Mouse (Mus musculus) embryonic facial prominence, embryonic 14.5 days (tissue): ENCODE measurements around the gene Ltbp4. TPM values are rescaled to one million over a fixed set of nuclear protein-coding genes. Genes with fewer than 3 reads are reported as not detected.
A peak's percentile ranks its signal among the peaks of the same experiment; 100 is the strongest.

ENCODE experiments used
- ATAC-seq: fragments of 200-750 bp; cut with Nextera tagmentation; 2 replicates; pipeline ENCODE4 v1.8.0; 2017; ENCODE audit warnings: low read depth, moderate number of reproducible peaks, moderate TSS enrichment
- DNase-seq: peaks from one replicate; pipeline ENCODE4 v3.0.0-alpha.2; 2015; ENCODE audit warnings: low spot score
- H3K27ac ChIP-seq: fragments of 300-500 bp; sonication (generic); replicated peaks from 2 replicates; pipeline ENCODE4 v1.5.1; 2014; ENCODE audit warnings: low read depth, mild to moderate bottlenecking, low read length, moderate library complexity
- H3K27me3 ChIP-seq: fragments of 300-500 bp; sonication (generic); replicated peaks from 2 replicates; pipeline ENCODE4 v1.6.1; 2014; ENCODE audit warnings: low read length; ENCODE audit not compliant: control insufficient read depth, insufficient read depth
- H3K36me3 ChIP-seq: fragments of 300-500 bp; sonication (generic); 2 replicates; pipeline ENCODE4 v1.6.1; 2014; ENCODE audit warnings: low read length, mixed read lengths; ENCODE audit not compliant: control insufficient read depth, insufficient read depth
- H3K4me1 ChIP-seq: fragments of 300-500 bp; sonication (generic); 2 replicates; pipeline ENCODE4 v1.6.1; 2014; ENCODE audit warnings: antibody characterized with exemption, low read length; ENCODE audit not compliant: control insufficient read depth, insufficient read depth
- H3K4me2 ChIP-seq: fragments of 300-500 bp; sonication (generic); 2 replicates; pipeline ENCODE4 v1.6.1; 2014; ENCODE audit warnings: low read depth, mild to moderate bottlenecking, low read length, moderate library complexity, mixed read lengths
- H3K4me3 ChIP-seq: fragments of 300-500 bp; sonication (generic); 2 replicates; pipeline ENCODE4 v1.5.1; 2014; ENCODE audit warnings: low read depth, mild to moderate bottlenecking, low read length
- H3K9ac ChIP-seq: fragments of 300-500 bp; sonication (generic); 2 replicates; pipeline ENCODE4 v1.6.1; 2014; ENCODE audit warnings: low read depth, mild to moderate bottlenecking, low read length, moderate library complexity, mixed read lengths
- H3K9me3 ChIP-seq: fragments of 300-500 bp; sonication (generic); 2 replicates; pipeline ENCODE4 v1.6.1; 2016; ENCODE audit warnings: low read length; ENCODE audit not compliant: control insufficient read depth
- WGBS: fragments of 180-500 bp; shearing (Covaris S2); extraction: QIAGEN DNeasy Blood & Tissue Kit; methylation state at CpG from one replicate; pipeline ENCODE4 v1.1.7; 2014; 5-methylcytosine and 5-hydroxymethylcytosine counted together
- polyA plus RNA-seq: library from polyadenylated mRNA; unstranded; fragments of >200 nt; fragmentation: Nextera tagmentation; extraction: Ambion mirVana; gene quantifications from 2 replicates; pipeline ENCODE4 v1.2.1, GENCODE M21; 2014

The Ltbp4 gene
- polyA plus RNA-seq, 1 experiment from 2014 or later, result 74.2 TPM

GRCm38 (mm10) chr7:27315958-27316357, 21.5 kb downstream of the Ltbp4 start:
- H3K27me3 ChIP-seq, result no peaks in the 10 kb centered on the region
- H3K9ac ChIP-seq, result no peak overlapping the region
- peak; percentile 93 for ATAC-seq
- H3K4me2 ChIP-seq, result no peak overlapping the region
- WGBS, result 21% methylated on average over 7 of the region's 7 CpGs
- no peaks in the 10 kb centered on the region for H3K4me1 ChIP-seq
- no peak overlapping the region for H3K4me3 ChIP-seq
- peak; percentile 87 for DNase-seq
- H3K9me3 ChIP-seq, result peaks cover 12% of the 10 kb centered on the region; the same call in 1 of the 2 replicates
- peaks cover 33% of the 10 kb centered on the region for H3K36me3 ChIP-seq
- no peak overlapping the region for H3K27ac ChIP-seq

GRCm38 (mm10) chr7:27314393-27314792, 23.1 kb downstream of the Ltbp4 start:
- H3K4me1 ChIP-seq, result peaks cover 8% of the 10 kb centered on the region; the same call in 1 of the 2 replicates
- no peak for DNase-seq
- no peak overlapping the region for H3K4me2 ChIP-seq
- no peak overlapping the region for H3K4me3 ChIP-seq
- H3K9me3 ChIP-seq, result peaks cover 12% of the 10 kb centered on the region; the same call in 1 of the 2 replicates
- H3K27ac ChIP-seq, result no peak overlapping the region
- ATAC-seq, result no peak
- WGBS, result 91% methylated on average over 3 of the region's 3 CpGs
- no peak overlapping the region for H3K9ac ChIP-seq
- peaks cover 29% of the 10 kb centered on the region for H3K36me3 ChIP-seq
- no peaks in the 10 kb centered on the region; the same call in 1 of the 2 replicates for H3K27me3 ChIP-seq

GRCm38 (mm10) chr7:27311651-27312284, 25.7 kb downstream of the Ltbp4 start:
- ATAC-seq (no peak), DNase-seq (no peak)
- H3K9me3 ChIP-seq, result peaks cover 12% of the 10 kb centered on the region; the same call in 1 of the 2 replicates
- H3K4me2 ChIP-seq, result no peak overlapping the region
- peaks cover 20% of the 10 kb centered on the region; the same call in 1 of the 2 replicates for H3K36me3 ChIP-seq
- H3K27ac ChIP-seq, result no peak overlapping the region
- peaks cover 8% of the 10 kb centered on the region; the same call in 1 of the 2 replicates for H3K4me1 ChIP-seq
- no peak overlapping the region for H3K9ac ChIP-seq
- 90% methylated on average over 12 of the region's 12 CpGs for WGBS
- no peak overlapping the region for H3K4me3 ChIP-seq
- H3K27me3 ChIP-seq, result no peaks in the 10 kb centered on the region; the same call in 1 of the 2 replicates

GRCm38 (mm10) chr7:27310996-27311535, 26.4 kb downstream of the Ltbp4 start:
- H3K36me3 ChIP-seq, result peaks cover 23% of the 10 kb centered on the region; the same call in 1 of the 2 replicates
- H3K9me3 ChIP-seq, result peaks cover 12% of the 10 kb centered on the region; the same call in 1 of the 2 replicates
- no peak overlapping the region for H3K4me2 ChIP-seq
- H3K9ac ChIP-seq, result no peak overlapping the region
- no peaks in the 10 kb centered on the region; the same call in 1 of the 2 replicates for H3K27me3 ChIP-seq
- 42% methylated on average over 8 of the region's 8 CpGs for WGBS
- no peak for DNase-seq
- no peak for ATAC-seq
- H3K4me1 ChIP-seq, result peaks cover 8% of the 10 kb centered on the region; the same call in 1 of the 2 replicates
- no peak overlapping the region for H3K27ac ChIP-seq
- H3K4me3 ChIP-seq, result no peak overlapping the region

- Histone ChIP-seq H3K9ac (no peak overlapping the region), H3K36me3 (peaks cover 23% of the 10 kb centered on the region; the same call in 1 of the 2 replicates), H3K4me3 (peak overlapping the region; percentile 5; the same call in 1 of the 2 replicates), H3K27me3 (no peaks in the 10 kb centered on the region; the same call in 1 of the 2 replicates), H3K9me3 (peaks cover 12% of the 10 kb centered on the region; the same call in 1 of the 2 replicates), H3K4me2 (peak overlapping the region; percentile 34; the same call in 1 of the 2 replicates), H3K27ac (peak overlapping the region; percentile 44; the same call in 1 of the 2 replicates), H3K4me1 (peaks cover 8% of the 10 kb centered on the region; the same call in 1 of the 2 replicates)
- WGBS, result 5% methylated on average over 11 of the region's 17 CpGs
- DNase-seq, result peak; percentile 59
- ATAC-seq, result peak; percentile 71
These were observed 27.2 kb downstream of the Ltbp4 start for GRCm38 (mm10) chr7:27310306-27310705.

- 65% methylated on average over 3 of the region's 3 CpGs for WGBS
- Histone ChIP-seq H3K9me3 (peaks cover 12% of the 10 kb centered on the region; the same call in 1 of the 2 replicates), H3K4me2 (no peak overlapping the region), H3K4me3 (no peak overlapping the region), H3K27me3 (no peaks in the 10 kb centered on the region; the same call in 1 of the 2 replicates), H3K4me1 (peaks cover 8% of the 10 kb centered on the region; the same call in 1 of the 2 replicates), H3K36me3 (peaks cover 23% of the 10 kb centered on the region; the same call in 1 of the 2 replicates), H3K27ac (peak overlapping the region; percentile 44; the same call in 1 of the 2 replicates), H3K9ac (no peak overlapping the region)
- ATAC-seq, result no peak
- no peak for DNase-seq
These were observed 27.7 kb downstream of the Ltbp4 start for GRCm38 (mm10) chr7:27309832-27310231.

- peak; percentile 73 for DNase-seq
- Histone ChIP-seq H3K27ac (no peak overlapping the region), H3K9me3 (peaks cover 6% of the 10 kb centered on the region; the same call in 1 of the 2 replicates), H3K9ac (peak overlapping the region; percentile 26), H3K4me1 (peaks cover 8% of the 10 kb centered on the region; the same call in 1 of the 2 replicates), H3K36me3 (peaks cover 16% of the 10 kb centered on the region; the same call in 1 of the 2 replicates), H3K4me2 (peak overlapping the region; percentile 54), H3K27me3 (no peaks in the 10 kb centered on the region; the same call in 1 of the 2 replicates), H3K4me3 (peak overlapping the region; percentile 26)
- peak; percentile 53 for ATAC-seq
- 10% methylated on average over 28 of the region's 28 CpGs for WGBS
These were observed 28.5 kb downstream of the Ltbp4 start for GRCm38 (mm10) chr7:27308821-27309549.

- WGBS, result 67% methylated on average over 9 of the region's 9 CpGs
- 0 out of 2 replicates have a peak, but pooled peaks cover 3% of the 10 kb centered on the region for H3K36me3 ChIP-seq
- peaks cover 8% of the 10 kb centered on the region; the same call in 1 of the 2 replicates for H3K4me1 ChIP-seq
- ATAC-seq (no peak), DNase-seq (no peak)
- H3K9ac ChIP-seq, result no peak overlapping the region
- H3K27me3 ChIP-seq, result no peaks in the 10 kb centered on the region; the same call in 1 of the 2 replicates
- no peak overlapping the region for H3K4me2 ChIP-seq
- H3K4me3 ChIP-seq, result no peak overlapping the region
- H3K27ac ChIP-seq, result no peak overlapping the region
- H3K9me3 ChIP-seq, result no peaks in the 10 kb centered on the region
These were observed 29.9 kb downstream of the Ltbp4 start for GRCm38 (mm10) chr7:27307551-27307950.
